Mouse (Mus musculus) liver, postnatal 0 days (tissue): Measurements from ENCODE around the gene Lhx3. TPM values are rescaled to one million over a fixed set of nuclear protein-coding genes. Genes with fewer than 3 reads are reported as not detected.
A peak's percentile ranks its signal among the peaks of the same experiment; 100 is the strongest.

Source experiments
- ATAC-seq: fragments of 200-750 bp; cut with Nextera tagmentation; 2 replicates; pipeline ENCODE4 v1.8.0; 2017; ENCODE audit warnings: mild to moderate bottlenecking, moderate library complexity
- DNase-seq: peaks from one replicate; pipeline ENCODE4 v3.0.0-alpha.2; 2016
- H3K27ac ChIP-seq: fragments of 300-500 bp; sonication (generic); 2 replicates; pipeline ENCODE4 v1.5.1; 2014; ENCODE audit warnings: antibody characterized with exemption, moderate library complexity, mild to moderate bottlenecking, low read depth
- H3K27me3 ChIP-seq: fragments of 300-500 bp; sonication (generic); 2 replicates; pipeline ENCODE4 v1.6.1; 2014; ENCODE audit warnings: low read length, control low read depth, mixed read lengths; ENCODE audit not compliant: insufficient read depth
- H3K36me3 ChIP-seq: fragments of 300-500 bp; sonication (generic); replicated peaks from 2 replicates; pipeline ENCODE4 v1.6.1; 2014; ENCODE audit warnings: mild to moderate bottlenecking, control low read depth, low read length, moderate library complexity, mixed read lengths; ENCODE audit not compliant: insufficient read depth
- H3K4me1 ChIP-seq: fragments of 300-500 bp; sonication (generic); 2 replicates; pipeline ENCODE4 v1.6.1; 2014; ENCODE audit warnings: antibody characterized with exemption, mild to moderate bottlenecking, control low read depth; ENCODE audit not compliant: insufficient read depth
- H3K4me2 ChIP-seq: fragments of 300-500 bp; sonication (generic); 2 replicates; pipeline ENCODE4 v1.6.1; 2014; ENCODE audit warnings: low read depth, mild to moderate bottlenecking, low read length, moderate library complexity, mixed read lengths
- H3K4me3 ChIP-seq: fragments of 300-500 bp; sonication (generic); 2 replicates; pipeline ENCODE4 v1.5.1; 2014; ENCODE audit warnings: low read depth, low read length
- H3K9ac ChIP-seq: fragments of 300-500 bp; sonication (generic); replicated peaks from 2 replicates; pipeline ENCODE4 v1.6.1; 2014; ENCODE audit warnings: mild to moderate bottlenecking, moderate library complexity
- H3K9me3 ChIP-seq: fragments of 300-500 bp; sonication (generic); 2 replicates; pipeline ENCODE4 v1.6.1; 2016; ENCODE audit warnings: mild to moderate bottlenecking, control low read depth, low read length, mixed read lengths
- CTCF ChIP-seq: sonication (generic); IDR thresholded peaks from 2 replicates; pipeline ENCODE4 v1.5.1; 2016; ENCODE audit warnings: antibody characterized with exemption, low read depth
- EP300 ChIP-seq: IDR thresholded peaks from 2 replicates; pipeline ENCODE4 v1.6.1; 2016; ENCODE audit warnings: antibody characterized with exemption, low read depth, mild to moderate bottlenecking
- WGBS: fragments of 180-500 bp; shearing (Covaris S2); extraction: QIAGEN DNeasy Blood & Tissue Kit; methylation state at CpG from one replicate; pipeline ENCODE4 v1.1.7; 2014; ENCODE audit not compliant: insufficient replicate concordance; 5-methylcytosine and 5-hydroxymethylcytosine counted together
- polyA plus RNA-seq: library from polyadenylated mRNA; unstranded; fragments of >200 nt; fragmentation: Nextera tagmentation; extraction: Ambion mirVana; gene quantifications from 2 replicates; pipeline ENCODE4 v1.2.1, GENCODE M21; 2015

The Lhx3 gene
- not detected in 2 replicates for polyA plus RNA-seq

DNA sequence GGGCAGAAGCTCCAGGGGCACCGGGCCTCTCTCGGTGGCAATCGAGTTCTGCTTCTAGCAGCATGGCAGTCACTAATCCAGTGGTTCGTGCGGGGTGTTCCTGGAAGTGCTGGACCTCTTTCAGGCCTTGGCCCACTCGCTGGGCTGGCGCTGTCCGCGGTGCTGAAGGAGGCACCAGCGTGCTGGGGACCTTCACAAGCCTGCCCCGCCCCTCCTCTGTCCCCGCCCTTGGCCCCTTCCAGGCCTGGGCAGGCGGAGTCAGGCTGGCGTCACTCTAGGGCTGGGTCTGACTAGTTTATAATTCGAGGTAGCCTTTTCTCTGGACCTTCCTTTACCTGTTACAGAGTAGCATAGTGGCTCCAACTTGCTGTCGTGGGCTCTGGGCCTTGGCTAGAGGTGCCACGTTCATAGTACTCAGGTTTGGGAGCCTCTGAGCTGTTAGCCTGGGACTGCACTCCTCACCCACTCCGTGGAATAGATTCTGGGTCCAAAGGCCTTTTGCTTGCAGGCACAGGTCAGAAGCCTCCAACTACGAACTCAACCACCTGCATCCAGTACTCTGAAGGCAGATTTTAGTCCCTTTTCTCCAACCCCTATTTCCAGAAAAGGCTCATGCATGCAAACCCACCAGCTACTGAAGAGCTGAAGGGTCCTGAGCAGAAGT is at the start of gene Lhx3:
Lhx3 (minus strand) TSS at position 164 of the 664 bp plus-strand sequence.
- Histone ChIP-seq H3K9ac (no peak within 1 kb of the TSS), H3K4me2 (no peak within 1 kb of the TSS), H3K4me1 (no peaks in the 10 kb centered on the region), H3K36me3 (peaks cover 28% of the 10 kb centered on the region), H3K4me3 (no peak within 1 kb of the TSS), H3K27me3 (peaks cover 47% of the 10 kb centered on the region), H3K9me3 (no peaks in the 10 kb centered on the region), H3K27ac (no peak within 1 kb of the TSS)
- TF ChIP-seq CTCF: no peak
- TF ChIP-seq EP300: no peak
- WGBS: 7% methylated on average over 19 of the region's 19 CpGs
- DNase-seq: peak; percentile 90
- peak; percentile 80 for ATAC-seq

DNA sequence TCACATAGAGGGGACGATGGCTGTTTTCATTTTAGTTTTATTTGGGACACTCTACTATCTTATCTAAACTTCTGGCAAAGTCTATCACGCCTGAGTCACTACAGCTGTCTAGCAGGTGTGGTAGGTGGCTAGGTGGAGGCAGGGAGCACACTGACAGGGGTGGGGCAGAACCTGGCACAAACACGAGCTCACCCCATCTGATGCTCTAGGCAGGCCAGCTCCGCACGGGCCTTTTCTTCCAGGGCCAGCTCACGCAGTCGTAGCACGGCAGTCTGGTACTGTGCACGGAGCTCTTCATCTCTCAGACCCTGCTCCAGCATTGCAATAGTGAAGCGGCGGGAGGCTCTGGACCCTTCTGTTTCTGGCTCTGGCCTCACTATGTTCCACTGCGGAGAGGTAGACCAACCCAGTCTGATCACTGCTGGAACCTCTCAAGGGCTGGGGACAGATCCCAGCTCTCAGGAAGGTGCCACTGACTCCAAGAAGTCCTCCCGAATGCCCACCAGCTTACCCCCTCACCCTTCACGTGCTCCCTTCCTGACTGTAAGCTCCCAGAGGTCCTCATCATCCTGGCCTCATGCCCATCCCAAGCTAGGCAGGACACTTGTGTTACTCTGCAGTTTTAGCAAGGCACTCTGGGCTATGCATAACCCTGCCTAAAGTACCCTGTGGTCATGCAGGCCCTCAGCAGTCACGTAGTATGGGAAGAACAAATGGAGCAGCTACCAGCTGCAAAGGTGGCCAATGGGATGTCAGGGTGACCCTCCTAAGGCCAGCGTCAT is 49.4 kb upstream of the Lhx3 start:
- ATAC-seq (no peak), DNase-seq (no peak)
- Histone ChIP-seq H3K9me3 (no peaks in the 10 kb centered on the region), H3K36me3 (no peaks in the 10 kb centered on the region), H3K4me2 (no peak overlapping the region), H3K27me3 (no peaks in the 10 kb centered on the region), H3K9ac (no peak overlapping the region), H3K4me1 (no peaks in the 10 kb centered on the region), H3K27ac (no peak overlapping the region), H3K4me3 (no peak overlapping the region)
- TF ChIP-seq EP300 (no peak), CTCF (no peak)
- WGBS: 73% methylated on average over 16 of the region's 16 CpGs

DNA sequence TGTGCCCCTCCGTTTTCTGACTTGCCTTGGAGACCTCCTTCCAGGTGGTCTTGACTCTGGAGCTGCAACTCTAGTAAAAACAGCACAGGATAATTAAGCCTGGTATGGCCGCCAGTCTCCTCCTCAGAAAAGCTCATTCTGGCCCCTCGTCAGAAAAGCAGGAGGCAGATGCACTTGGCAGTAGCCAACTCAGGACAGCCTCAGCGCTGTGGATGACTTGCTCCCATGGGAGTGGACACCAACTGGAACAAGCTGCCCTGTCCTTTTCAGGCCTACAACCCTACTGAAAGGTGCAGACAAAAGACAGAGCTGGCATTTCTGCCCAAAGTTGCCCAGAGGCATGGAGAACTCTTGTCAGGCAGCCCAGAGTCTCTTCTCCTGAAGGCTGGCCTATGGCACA is 46.7 kb upstream of the Lhx3 start:
- Histone ChIP-seq H3K4me2 (no peak overlapping the region), H3K27me3 (no peaks in the 10 kb centered on the region), H3K9me3 (no peaks in the 10 kb centered on the region), H3K27ac (no peak overlapping the region), H3K36me3 (no peaks in the 10 kb centered on the region), H3K4me1 (no peaks in the 10 kb centered on the region), H3K4me3 (no peak overlapping the region), H3K9ac (no peak overlapping the region)
- ATAC-seq: no peak
- no peak for DNase-seq
- WGBS: 66% methylated on average over 4 of the region's 4 CpGs
- no peak for TF ChIP-seq EP300
- no peak for TF ChIP-seq CTCF

DNA sequence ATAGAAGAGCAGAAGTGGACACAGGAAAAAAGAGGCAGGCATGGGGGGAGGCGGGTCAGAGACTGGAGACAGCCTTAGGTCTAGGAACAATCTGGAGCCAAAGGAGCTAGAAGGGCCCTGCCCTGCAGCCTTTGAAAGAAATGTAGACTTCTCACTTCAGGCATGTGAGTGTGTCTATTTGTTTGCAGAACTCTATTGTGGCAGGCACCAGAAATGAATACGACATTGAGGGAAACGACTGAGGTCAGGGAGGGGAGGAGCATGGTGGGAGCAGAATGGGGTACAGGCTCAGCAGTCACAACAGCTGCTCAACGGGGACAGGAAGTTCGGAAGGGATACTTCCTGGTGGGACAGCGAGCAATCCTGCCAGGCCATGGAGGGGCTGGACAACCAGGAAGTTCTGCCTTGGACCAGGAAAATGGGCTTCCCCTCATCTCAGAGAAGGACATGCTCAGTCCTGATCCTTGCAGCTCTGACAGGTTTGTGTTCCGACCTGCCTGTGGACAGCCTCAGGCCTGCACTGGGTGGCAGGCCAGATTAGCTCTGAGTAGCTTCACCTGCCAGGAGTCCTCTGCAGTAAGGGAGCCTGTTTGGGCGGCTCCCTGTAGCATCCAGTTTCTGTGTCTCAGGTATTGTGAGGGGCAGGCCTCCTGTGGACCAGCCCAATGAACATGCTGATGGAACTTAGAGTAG is 44.6 kb upstream of the Lhx3 start:
- Histone ChIP-seq H3K9me3 (no peaks in the 10 kb centered on the region), H3K27me3 (no peaks in the 10 kb centered on the region), H3K36me3 (no peaks in the 10 kb centered on the region), H3K27ac (no peak overlapping the region), H3K4me3 (no peak overlapping the region), H3K4me1 (no peaks in the 10 kb centered on the region), H3K4me2 (no peak overlapping the region), H3K9ac (no peak overlapping the region)
- WGBS: 40% methylated on average over 8 of the region's 8 CpGs
- no peak for ATAC-seq
- no peak for DNase-seq
- no peak for TF ChIP-seq CTCF
- no peak for TF ChIP-seq EP300

DNA sequence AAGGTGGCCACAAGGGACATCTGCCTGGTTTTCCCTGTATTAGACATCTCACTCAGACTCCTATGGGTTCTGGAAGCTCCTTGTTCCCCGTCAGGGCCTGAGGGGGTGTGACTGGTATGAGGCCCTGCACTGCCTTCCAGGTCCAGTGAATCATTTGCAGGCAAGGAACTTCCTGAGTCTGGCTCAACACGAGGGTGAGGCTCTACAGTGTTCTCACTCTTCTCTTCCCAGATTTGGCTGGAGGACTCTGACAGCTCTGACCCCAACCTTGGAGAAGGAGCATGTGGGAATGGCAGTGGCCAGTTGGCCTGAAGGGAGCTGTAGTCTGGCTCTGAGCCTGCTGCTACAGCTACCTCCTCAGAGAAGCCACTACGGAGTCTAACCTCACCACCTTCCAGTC is 39.4 kb upstream of the Lhx3 start:
- Histone ChIP-seq H3K4me3 (no peak overlapping the region), H3K4me2 (no peak overlapping the region), H3K27ac (no peak overlapping the region), H3K4me1 (no peaks in the 10 kb centered on the region), H3K27me3 (no peaks in the 10 kb centered on the region), H3K36me3 (no peaks in the 10 kb centered on the region), H3K9ac (no peak overlapping the region), H3K9me3 (no peaks in the 10 kb centered on the region)
- TF ChIP-seq EP300 (no peak), CTCF (no peak)
- DNase-seq (no peak), ATAC-seq (no peak)
- whole genome bisulfite sequencing: 34% methylated on average over 3 of the region's 3 CpGs

DNA sequence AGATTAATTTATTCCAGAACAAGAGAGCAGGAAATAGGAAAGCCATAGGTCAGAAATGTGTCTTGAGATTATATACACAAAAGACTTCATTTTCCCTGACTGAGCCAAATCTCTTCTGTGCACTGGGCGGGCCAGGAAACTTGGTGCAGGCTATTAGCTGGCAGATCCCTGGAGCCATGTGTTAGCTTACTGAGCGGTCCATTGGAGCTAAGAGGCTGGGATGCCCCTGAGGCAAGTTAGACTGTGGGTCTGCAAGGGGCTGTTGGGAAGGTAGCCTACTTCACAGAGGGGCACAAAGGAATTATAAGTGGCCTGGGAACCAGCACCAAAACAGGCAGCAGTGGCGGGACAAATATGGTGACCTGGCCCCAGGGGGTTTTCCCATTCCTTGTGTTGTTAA is 32.8 kb upstream of the Lhx3 start:
- Histone ChIP-seq H3K4me3 (no peak overlapping the region), H3K4me2 (no peak overlapping the region), H3K4me1 (peaks cover 10% of the 10 kb centered on the region), H3K9ac (no peak overlapping the region), H3K9me3 (no peaks in the 10 kb centered on the region), H3K27ac (no peak overlapping the region), H3K27me3 (no peaks in the 10 kb centered on the region), H3K36me3 (no peaks in the 10 kb centered on the region)
- TF ChIP-seq CTCF: no peak
- no peak for TF ChIP-seq EP300
- DNase-seq (no peak), ATAC-seq (no peak)
- WGBS: 72% methylated on average over 3 of the region's 3 CpGs
